Mouse (Mus musculus) ES-Bruce4 (cell line): ENCODE results near the gene Ccar1. TPM values are rescaled to one million over a fixed set of nuclear protein-coding genes. Genes with fewer than 3 reads are reported as not detected.
"Not testable (repeated sequence)": the region's sequence is repeated elsewhere in the genome, so short reads cannot be mapped to it uniquely, and the experiment has no call there.

ENCODE experiments used
- H3K27ac ChIP-seq: 2 replicates; pipeline ENCODE4 v1.5.1; 2012; ENCODE audit warnings: low read length, inconsistent platforms; ENCODE audit not compliant: insufficient read depth
- H3K27me3 ChIP-seq: 2 replicates; pipeline ENCODE4 v1.6.1; 2012; ENCODE audit warnings: mild to moderate bottlenecking, low read length, inconsistent platforms; ENCODE audit not compliant: control insufficient read depth, poor library complexity, insufficient read depth, severe bottlenecking
- H3K36me3 ChIP-seq: 2 replicates; pipeline ENCODE4 v1.6.1; 2012; ENCODE audit warnings: inconsistent platforms, mild to moderate bottlenecking, low read length, moderate library complexity; ENCODE audit not compliant: control insufficient read depth, poor library complexity, insufficient read depth, severe bottlenecking
- H3K4me1 ChIP-seq: one replicate; pipeline ENCODE4 v1.8.1; 2011; ENCODE audit warnings: low read length; ENCODE audit not compliant: control insufficient read depth, insufficient read depth
- H3K4me3 ChIP-seq: 2 replicates; pipeline ENCODE4 v1.5.1; 2011; ENCODE audit warnings: low read depth, mild to moderate bottlenecking, low read length
- H3K9ac ChIP-seq: 2 replicates; pipeline ENCODE4 v1.6.1; 2012; ENCODE audit warnings: low read depth, mild to moderate bottlenecking, inconsistent platforms; ENCODE audit not compliant: poor library complexity, severe bottlenecking
- H3K9me3 ChIP-seq: replicated peaks from 2 replicates; pipeline ENCODE4 v1.6.1; 2012; ENCODE audit warnings: mild to moderate bottlenecking, low read length, inconsistent platforms; ENCODE audit not compliant: control insufficient read depth, poor library complexity, insufficient read depth, severe bottlenecking
- CTCF ChIP-seq: IDR thresholded peaks from one replicate; pipeline ENCODE4 v1.8.1; 2011; ENCODE audit warnings: low read depth, low read length
- EP300 ChIP-seq: IDR thresholded peaks from 2 replicates; pipeline ENCODE4 v1.6.1; 2011; ENCODE audit warnings: low read depth, low read length; ENCODE audit not compliant: insufficient read depth
- POLR2A ChIP-seq: IDR thresholded peaks from one replicate; pipeline ENCODE4 v1.8.1; 2011; ENCODE audit warnings: low read length; ENCODE audit not compliant: insufficient read depth
- polyA plus RNA-seq: library from polyadenylated mRNA; stranded (reverse); fragments of >200 nt; gene quantifications from 2 replicates; pipeline ENCODE4 v1.2.4, GENCODE M21; 2011; ENCODE audit warnings: low read depth; ENCODE audit not compliant: missing spikeins, insufficient read depth, insufficient read length

Ccar1 gene
- polyA plus RNA-seq, 1 experiment = 123 TPM

- Histone ChIP-seq H3K9me3 (no peaks in the 10 kb centered on the region), H3K27ac (no peak overlapping the region; the same call in 1 of the 2 replicates), H3K9ac (no peak overlapping the region), H3K27me3 (no peaks in the 10 kb centered on the region), H3K4me1 (peaks cover 1% of the 10 kb centered on the region), H3K36me3 (peaks cover 12% of the 10 kb centered on the region), H3K4me3 (no peak overlapping the region)
- TF ChIP-seq CTCF (no peak), POLR2A (no peak), EP300 (no peak)
These were observed 2.1 kb upstream of the Ccar1 start for GRCm38 (mm10) chr10:62794221-62794620.

- Histone ChIP-seq H3K4me1 (peaks cover 1% of the 10 kb centered on the region), H3K9ac (peak overlapping the region; percentile 86), H3K9me3 (no peaks in the 10 kb centered on the region), H3K36me3 (peaks cover 20% of the 10 kb centered on the region), H3K4me3 (peak overlapping the region; percentile 78), H3K27ac (peak overlapping the region; percentile 99), H3K27me3 (no peaks in the 10 kb centered on the region)
- TF ChIP-seq POLR2A = no peak
- TF ChIP-seq EP300 = no peak
- no peak for TF ChIP-seq CTCF
These were observed 986 bp upstream of the Ccar1 start for GRCm38 (mm10) chr10:62793091-62793453.

DNA sequence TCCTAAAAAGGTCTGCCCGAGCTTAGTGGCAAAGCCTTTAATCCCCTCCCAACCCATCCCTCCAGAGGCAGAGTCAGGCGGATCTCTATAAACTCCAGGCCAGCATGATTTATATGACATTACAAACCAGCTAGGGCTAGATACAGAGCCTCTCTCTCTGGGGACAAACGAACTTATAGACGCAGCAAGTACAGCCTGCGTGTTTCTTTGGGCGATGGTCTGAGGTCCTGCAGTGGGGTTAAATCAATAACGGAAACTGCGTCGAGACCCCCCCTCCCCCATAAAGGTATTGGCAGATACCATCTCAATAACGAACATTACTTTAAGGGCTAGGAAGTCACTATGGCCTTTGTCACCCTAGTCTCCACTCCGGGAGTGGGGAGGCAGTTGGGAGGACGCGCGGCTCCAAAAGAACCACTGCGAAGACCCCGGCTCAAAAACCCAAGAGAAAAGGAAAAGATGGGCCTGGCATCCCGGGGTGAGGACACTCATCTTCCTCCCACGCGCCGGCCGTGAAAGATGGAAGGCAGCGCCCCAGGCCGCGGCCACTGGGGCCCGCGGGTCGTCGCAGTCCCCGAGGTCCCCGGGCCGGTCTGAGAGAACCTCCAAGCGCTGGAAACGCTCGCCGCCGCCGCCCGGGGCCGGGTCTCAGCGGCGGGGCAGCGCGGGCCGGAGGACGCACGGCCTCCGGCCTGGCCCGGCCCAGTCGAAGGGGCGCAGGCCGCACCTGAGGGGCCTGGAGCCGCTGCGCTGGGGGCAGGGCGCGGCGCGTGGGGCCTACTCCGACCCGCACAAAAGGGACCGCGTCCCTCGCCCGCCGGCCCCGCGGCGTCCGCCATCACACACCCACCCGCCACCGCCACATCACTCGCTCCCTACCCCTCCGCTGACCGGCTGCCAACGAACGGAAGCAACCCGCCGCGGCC is 572 bp downstream of the Ccar1 start:
- TF ChIP-seq POLR2A = no peak
- TF ChIP-seq CTCF = no peak
- TF ChIP-seq EP300 = no peak
- Histone ChIP-seq H3K36me3 (peaks cover 34% of the 10 kb centered on the region), H3K4me3 (peak overlapping the region; percentile 86), H3K4me1 (peaks cover 1% of the 10 kb centered on the region), H3K9ac (peak overlapping the region; percentile 91), H3K27ac (peak overlapping the region; percentile 43), H3K27me3 (no peaks in the 10 kb centered on the region), H3K9me3 (no peaks in the 10 kb centered on the region)

DNA sequence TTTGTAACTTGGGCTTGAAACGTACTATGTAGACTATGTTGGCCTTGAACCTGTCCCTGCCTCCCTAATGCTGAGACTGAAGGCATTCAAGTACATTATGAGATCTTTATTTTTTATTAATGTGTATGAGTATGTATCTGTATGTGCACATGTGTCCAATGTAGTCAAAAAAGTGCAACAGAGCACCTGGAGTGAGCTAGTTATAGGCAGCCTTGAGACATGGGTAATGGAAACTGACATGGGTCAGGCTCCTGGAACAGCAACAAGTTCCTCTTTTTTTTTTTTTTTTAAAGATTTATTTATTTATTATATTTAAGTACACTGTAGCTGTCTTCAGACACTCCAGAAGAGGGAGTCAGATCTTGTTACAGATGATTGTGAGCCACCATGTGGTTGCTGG is 10.3 kb downstream of the Ccar1 start:
- H3K27ac ChIP-seq, H3K9ac ChIP-seq, H3K27me3 ChIP-seq, H3K9me3 ChIP-seq, H3K4me3 ChIP-seq, H3K4me1 ChIP-seq: not testable (repeated sequence)
- peaks cover 85% of the 10 kb centered on the region for H3K36me3 ChIP-seq

DNA sequence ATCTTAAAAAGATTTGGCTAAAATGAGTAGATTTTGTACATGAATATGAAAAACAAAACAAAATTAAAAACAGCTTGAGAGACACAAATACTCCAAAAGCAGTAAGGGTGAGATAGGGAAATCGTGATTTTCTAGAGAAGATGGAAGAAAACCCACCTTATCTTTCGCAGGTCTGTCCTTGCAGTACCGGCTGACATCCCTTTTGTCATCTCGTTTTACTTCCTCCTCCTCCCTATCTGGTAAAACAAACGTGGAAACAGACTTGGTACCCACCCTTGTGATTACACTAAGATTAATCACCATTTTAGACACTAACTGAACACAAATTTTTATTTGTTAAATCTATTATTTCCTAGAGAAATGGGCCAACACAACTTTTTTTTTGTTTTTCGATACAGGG is 41.3 kb downstream of the Ccar1 start:
- Histone ChIP-seq H3K9ac (no peak overlapping the region), H3K4me3 (no peak overlapping the region), H3K27ac (no peak overlapping the region), H3K27me3 (no peaks in the 10 kb centered on the region), H3K36me3 (peaks cover 68% of the 10 kb centered on the region), H3K4me1 (no peaks in the 10 kb centered on the region), H3K9me3 (no peaks in the 10 kb centered on the region)
- TF ChIP-seq POLR2A (no peak), EP300 (no peak), CTCF (no peak)

DNA sequence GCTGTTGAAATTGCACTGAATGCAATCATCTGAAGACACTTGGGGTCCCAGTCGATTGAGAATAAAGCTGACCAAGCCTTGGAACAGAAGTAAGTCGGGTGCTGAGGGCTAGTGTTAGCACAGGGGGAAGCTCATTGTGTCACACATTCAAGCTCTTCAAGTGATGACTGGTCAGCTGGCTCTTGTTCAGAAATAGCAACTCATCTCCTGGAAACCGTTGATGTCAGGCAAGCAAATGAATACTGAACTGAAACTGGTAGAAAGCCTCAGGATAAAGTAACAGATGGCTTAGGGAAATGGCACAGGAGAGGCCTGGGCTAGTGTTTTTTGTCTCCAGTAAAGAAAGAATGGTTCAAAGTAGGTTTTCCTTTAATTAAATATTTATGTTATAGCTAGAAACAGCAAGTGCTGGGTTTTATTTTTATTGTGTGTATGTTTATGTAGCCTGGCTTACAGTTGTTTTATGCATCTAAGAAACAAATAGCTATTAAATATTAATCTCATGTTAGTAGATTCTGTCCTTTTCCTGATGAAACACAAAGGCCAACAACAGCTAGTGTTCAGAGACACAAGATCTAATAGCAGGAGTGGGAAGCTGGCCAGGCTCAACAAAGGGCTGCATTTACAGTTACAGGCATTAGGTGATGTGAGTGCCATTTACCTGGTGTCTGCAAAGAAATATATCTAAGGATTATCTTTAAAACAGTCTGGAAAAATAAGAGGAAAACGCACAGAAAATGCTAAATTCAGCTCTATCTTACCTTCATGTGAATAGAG is 51.9 kb downstream of the Ccar1 start:
- Histone ChIP-seq H3K9ac (no peak overlapping the region), H3K4me3 (no peak overlapping the region), H3K9me3 (no peaks in the 10 kb centered on the region), H3K36me3 (peaks cover 19% of the 10 kb centered on the region), H3K4me1 (no peaks in the 10 kb centered on the region), H3K27ac (no peak overlapping the region), H3K27me3 (no peaks in the 10 kb centered on the region)
- TF ChIP-seq POLR2A (no peak), CTCF (no peak), EP300 (no peak)
